Mouse (Mus musculus): ENCODE measurements around the gene Mettl26. TPM values are rescaled to one million over a fixed set of nuclear protein-coding genes. Genes with fewer than 3 reads are reported as not detected.

Gene Mettl26
- polyA plus RNA-seq, 2 experiments: 52.0 to 62.9 TPM

GRCm38 (mm10) chr17:25837533-25837932 lies 37.3 kb upstream of the Mettl26 start:
- H3K27ac ChIP-seq (replicated peaks; ENCODE audit: low read depth, low read length): no peak overlapping the region; the same call in 1 of the 2 replicates
- peak overlapping the region; percentile 8; the same call in 1 of the 2 replicates for H3K9ac ChIP-seq (ENCODE audit: low read depth, low read length, severe bottlenecking)
- DNase-seq (ENCODE audit: low spot score): no peak

GRCm38 (mm10) chr17:25838904-25839303 lies 36.0 kb upstream of the Mettl26 start:
- no peak for TF ChIP-seq POLR2A (IDR thresholded peaks at IDR 0.05; ENCODE audit: borderline replicate concordance, extremely low read depth, insufficient read depth, insufficient read length)
- Histone ChIP-seq H3K36me3 (ENCODE audit: control insufficient read depth, insufficient read depth, low read length) (peaks cover 56% of the 10 kb centered on the region), H3K4me1 (ENCODE audit: control insufficient read depth, insufficient read depth, low read length) (peaks cover 38% of the 10 kb centered on the region), H3K27me3 (ENCODE audit: control insufficient read depth, insufficient read depth, low read length) (no peaks in the 10 kb centered on the region), H3K9me3 (ENCODE audit: control insufficient read depth, low read length) (no peaks in the 10 kb centered on the region), H3K4me3 (replicated peaks; ENCODE audit: low read length) (no peak overlapping the region), H3K9ac (ENCODE audit: low read depth, low read length, severe bottlenecking) (no peak overlapping the region), H3K4me2 (replicated peaks; ENCODE audit: low read depth, low read length, severe bottlenecking) (no peak overlapping the region), H3K27ac (replicated peaks; ENCODE audit: low read depth, low read length) (no peak overlapping the region)
- DNase-seq (ENCODE audit: low spot score) (no peak), ATAC-seq (ENCODE audit: low FRiP score, low read depth) (no peak)
- 93% methylated on average over 4 of the region's 4 CpGs for WGBS

More at GRCm38 (mm10) chr17:25837533-25837932, 37.3 kb upstream of the Mettl26 start:
- Histone ChIP-seq H3K9me3 (ENCODE audit: control insufficient read depth, low read length) (no peaks in the 10 kb centered on the region), H3K4me3 (replicated peaks; ENCODE audit: low read length) (peak overlapping the region; percentile 34; the same call in 1 of the 2 replicates), H3K36me3 (ENCODE audit: control insufficient read depth, insufficient read depth, low read length) (peaks cover 56% of the 10 kb centered on the region), H3K4me1 (ENCODE audit: control insufficient read depth, insufficient read depth, low read length) (peaks cover 34% of the 10 kb centered on the region), H3K27me3 (ENCODE audit: control insufficient read depth, insufficient read depth, low read length) (no peaks in the 10 kb centered on the region), H3K4me2 (replicated peaks; ENCODE audit: low read depth, low read length, severe bottlenecking) (peak overlapping the region; percentile 75; the same call in 1 of the 2 replicates)
- ATAC-seq (ENCODE audit: low FRiP score, low read depth): no peak
- TF ChIP-seq POLR2A (IDR thresholded peaks at IDR 0.05; ENCODE audit: borderline replicate concordance, extremely low read depth, insufficient read depth, insufficient read length): no peak
- 47% methylated on average over 3 of the region's 3 CpGs for WGBS

GRCm38 (mm10) chr17:25839455-25840235 lies 35.2 kb upstream of the Mettl26 start:
- H3K27me3 ChIP-seq (ENCODE audit: control insufficient read depth, insufficient read depth, low read length): no peaks in the 10 kb centered on the region
- H3K9me3 ChIP-seq (ENCODE audit: control insufficient read depth, low read length): no peaks in the 10 kb centered on the region
- peaks cover 32% of the 10 kb centered on the region for H3K4me1 ChIP-seq (ENCODE audit: control insufficient read depth, insufficient read depth, low read length)
- peaks cover 55% of the 10 kb centered on the region for H3K36me3 ChIP-seq (ENCODE audit: control insufficient read depth, insufficient read depth, low read length)
- no peak overlapping the region for H3K9ac ChIP-seq (ENCODE audit: low read depth, low read length, severe bottlenecking)
- no peak overlapping the region for H3K4me2 ChIP-seq (replicated peaks; ENCODE audit: low read depth, low read length, severe bottlenecking)
- WGBS: 80% methylated on average over 14 of the region's 14 CpGs
- no peak overlapping the region for H3K27ac ChIP-seq (replicated peaks; ENCODE audit: low read depth, low read length)
- DNase-seq (ENCODE audit: low spot score) (no peak), ATAC-seq (ENCODE audit: low FRiP score, low read depth) (no peak)
- H3K4me3 ChIP-seq (replicated peaks; ENCODE audit: low read length): no peak overlapping the region
- TF ChIP-seq POLR2A (IDR thresholded peaks at IDR 0.05; ENCODE audit: borderline replicate concordance, extremely low read depth, insufficient read depth, insufficient read length): no peak

GRCm38 (mm10) chr17:25840519-25840918 lies 34.4 kb upstream of the Mettl26 start:
- Histone ChIP-seq H3K27ac (replicated peaks; ENCODE audit: low read depth, low read length) (no peak overlapping the region), H3K4me1 (ENCODE audit: control insufficient read depth, insufficient read depth, low read length) (peaks cover 28% of the 10 kb centered on the region; the same call in 1 of the 2 replicates), H3K9ac (ENCODE audit: low read depth, low read length, severe bottlenecking) (no peak overlapping the region), H3K9me3 (ENCODE audit: control insufficient read depth, low read length) (no peaks in the 10 kb centered on the region), H3K4me3 (replicated peaks; ENCODE audit: low read length) (no peak overlapping the region), H3K36me3 (ENCODE audit: control insufficient read depth, insufficient read depth, low read length) (peaks cover 50% of the 10 kb centered on the region), H3K27me3 (ENCODE audit: control insufficient read depth, insufficient read depth, low read length) (no peaks in the 10 kb centered on the region), H3K4me2 (replicated peaks; ENCODE audit: low read depth, low read length, severe bottlenecking) (no peak overlapping the region)
- DNase-seq (ENCODE audit: low spot score) (no peak), ATAC-seq (ENCODE audit: low FRiP score, low read depth) (no peak)
- WGBS: 94% methylated on average over 6 of the region's 6 CpGs
- no peak for TF ChIP-seq POLR2A (IDR thresholded peaks at IDR 0.05; ENCODE audit: borderline replicate concordance, extremely low read depth, insufficient read depth, insufficient read length)

- H3K9ac ChIP-seq (ENCODE audit: low read depth, low read length, severe bottlenecking): no peak within 1 kb of the TSS
- no peaks in the 10 kb centered on the region for H3K27me3 ChIP-seq (ENCODE audit: control insufficient read depth, insufficient read depth, low read length)
- H3K4me1 ChIP-seq (ENCODE audit: control insufficient read depth, insufficient read depth, low read length): peaks cover 21% of the 10 kb centered on the region; the same call in 1 of the 2 replicates
- DNase-seq (ENCODE audit: low spot score) (no peak), ATAC-seq (ENCODE audit: low FRiP score, low read depth) (no peak)
- peaks cover 54% of the 10 kb centered on the region for H3K36me3 ChIP-seq (ENCODE audit: control insufficient read depth, insufficient read depth, low read length)
- no peak within 1 kb of the TSS for H3K27ac ChIP-seq (replicated peaks; ENCODE audit: low read depth, low read length)
- H3K9me3 ChIP-seq (ENCODE audit: control insufficient read depth, low read length): no peaks in the 10 kb centered on the region
- WGBS: 95% methylated on average over 22 of the region's 22 CpGs
- no peak within 1 kb of the TSS for H3K4me2 ChIP-seq (replicated peaks; ENCODE audit: low read depth, low read length, severe bottlenecking)
- no peak for TF ChIP-seq POLR2A (IDR thresholded peaks at IDR 0.05; ENCODE audit: borderline replicate concordance, extremely low read depth, insufficient read depth, insufficient read length)
- H3K4me3 ChIP-seq (replicated peaks; ENCODE audit: low read length): no peak within 1 kb of the TSS
Observed at GRCm38 (mm10) chr17:25841117-25841880, 33.6 kb upstream of the Mettl26 start, which contains the start of gene Gm20683. TSS of gene Gm20683 (minus strand) at chr17:25841763.

Measured in limb, embryonic 14.5 days (tissue).